Mouse (Mus musculus): ENCODE measurements at regions not wholly inside any gene's neighbourhood (a gene's known extent, or its start where the extent isn't known, plus 50 kb on each side); places are given as distances from the start of the nearest gene placed in this dataset.

DNA sequence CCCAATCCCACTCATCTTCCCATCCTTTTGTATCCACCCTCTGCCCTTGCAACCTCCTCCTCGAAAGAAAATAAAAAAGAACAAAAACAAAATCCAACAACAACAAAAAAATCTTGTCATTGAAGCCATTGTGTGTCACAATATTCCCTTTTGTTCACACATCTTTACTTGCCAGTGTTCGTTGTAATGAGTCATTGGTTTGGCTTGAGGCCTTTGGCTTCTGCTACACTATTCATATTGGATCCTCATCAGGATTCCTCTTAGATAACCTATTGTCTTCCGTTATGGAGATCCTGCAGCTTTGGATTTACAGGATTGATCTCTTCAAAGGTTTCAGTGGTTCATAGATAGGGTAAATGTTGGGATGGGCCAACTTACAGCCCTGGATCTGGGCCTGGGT, 288.9 kb upstream of the Pdcd1 start:
- Histone ChIP-seq H3K27me3 (ENCODE audit: control insufficient read depth, insufficient read depth, low read length) (no peaks in the 10 kb centered on the region), H3K4me1 (ENCODE audit: control insufficient read depth, insufficient read depth, low read length) (no peaks in the 10 kb centered on the region), H3K4me3 (replicated peaks; ENCODE audit: insufficient read depth, low read depth, low read length) (no peak overlapping the region), H3K27ac (ENCODE audit: insufficient read depth, low read length) (peak overlapping the region; percentile 47; the same call in 1 of the 2 replicates)
- no peak for DNase-seq
- TF ChIP-seq CTCF (IDR thresholded peaks at IDR 0.05; ENCODE audit: borderline replicate concordance, insufficient read depth, low read depth, low read length) (no peak), POLR2A (IDR thresholded peaks at IDR 0.05; ENCODE audit: borderline replicate concordance, insufficient read depth, low read length) (no peak)
- 58% methylated on average over 3 of the region's 3 CpGs for WGBS

DNA sequence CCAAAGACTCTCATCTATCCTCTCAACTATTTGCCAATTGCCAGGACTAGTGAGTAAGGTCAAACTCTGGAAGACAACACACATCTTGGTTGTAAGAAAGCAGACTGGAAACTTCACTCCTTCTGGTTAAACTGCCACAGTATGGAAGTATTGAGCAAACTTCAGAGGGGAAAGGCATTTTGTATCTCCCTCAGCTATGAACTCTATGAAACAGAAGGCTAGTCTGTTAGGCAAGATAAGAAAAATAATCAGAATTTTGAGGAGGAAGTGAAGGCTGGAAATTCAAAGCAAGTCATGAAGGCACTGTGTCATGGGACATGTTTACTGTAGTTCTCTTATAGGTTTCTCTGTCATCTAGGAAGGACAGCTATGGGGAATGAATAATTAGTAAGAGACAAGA, 265.7 kb upstream of the Pdcd1 start:
- Histone ChIP-seq H3K27ac (ENCODE audit: insufficient read depth, low read length) (no peak overlapping the region), H3K4me3 (replicated peaks; ENCODE audit: insufficient read depth, low read depth, low read length) (no peak overlapping the region), H3K27me3 (ENCODE audit: control insufficient read depth, insufficient read depth, low read length) (no peaks in the 10 kb centered on the region), H3K4me1 (ENCODE audit: control insufficient read depth, insufficient read depth, low read length) (no peaks in the 10 kb centered on the region)
- TF ChIP-seq POLR2A (IDR thresholded peaks at IDR 0.05; ENCODE audit: borderline replicate concordance, insufficient read depth, low read length) = no peak
- TF ChIP-seq CTCF (IDR thresholded peaks at IDR 0.05; ENCODE audit: borderline replicate concordance, insufficient read depth, low read depth, low read length) = no peak
- DNase-seq = no peak

DNA sequence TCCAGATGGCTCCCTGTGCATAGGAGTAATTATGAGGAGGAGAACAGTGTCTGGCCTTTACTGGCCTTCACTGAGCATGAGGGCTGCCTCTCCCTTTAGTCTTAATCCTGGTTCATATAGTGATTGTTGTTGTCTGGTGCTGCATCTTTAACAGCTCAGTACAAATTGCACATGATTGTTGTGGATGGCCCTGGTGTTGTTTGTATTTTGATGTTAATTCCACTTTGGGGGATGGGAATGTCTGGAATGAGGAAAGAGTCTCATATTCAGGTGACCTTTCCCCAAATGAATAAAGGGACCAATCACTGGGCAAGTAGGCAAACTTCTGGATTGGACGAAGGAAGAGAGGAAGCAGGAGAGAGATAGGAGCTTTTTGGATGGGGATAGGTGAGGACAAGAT, 246.0 kb upstream of the Pdcd1 start:
- WGBS = 78% methylated on average over 1 of the region's 1 CpGs
- Histone ChIP-seq H3K27me3 (ENCODE audit: control insufficient read depth, insufficient read depth, low read length) (no peaks in the 10 kb centered on the region), H3K27ac (ENCODE audit: insufficient read depth, low read length) (no peak overlapping the region), H3K4me1 (ENCODE audit: control insufficient read depth, insufficient read depth, low read length) (no peaks in the 10 kb centered on the region), H3K4me3 (replicated peaks; ENCODE audit: insufficient read depth, low read depth, low read length) (no peak overlapping the region)
- no peak for DNase-seq
- TF ChIP-seq CTCF (IDR thresholded peaks at IDR 0.05; ENCODE audit: borderline replicate concordance, insufficient read depth, low read depth, low read length) (no peak), POLR2A (IDR thresholded peaks at IDR 0.05; ENCODE audit: borderline replicate concordance, insufficient read depth, low read length) (no peak)

DNA sequence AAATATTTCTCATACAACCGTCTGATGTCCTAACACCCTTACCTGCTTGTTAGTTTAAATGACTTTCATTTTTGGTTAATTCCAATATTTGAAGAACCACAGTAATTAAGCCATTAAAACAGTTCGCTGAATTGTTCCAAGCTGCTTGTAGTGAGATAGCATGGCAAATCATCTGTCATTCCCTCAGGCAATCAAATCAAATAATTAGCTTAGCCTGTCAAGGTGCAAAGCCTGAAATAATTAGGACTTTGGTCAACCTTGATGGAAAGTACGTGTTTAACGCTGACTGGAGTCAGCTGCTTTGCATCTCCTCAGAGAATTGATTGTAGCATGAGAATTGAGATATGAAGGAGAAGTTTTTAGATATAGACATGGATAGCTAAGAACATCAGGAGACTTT, 220.2 kb upstream of the Pdcd1 start:
- no peak for TF ChIP-seq CTCF (IDR thresholded peaks at IDR 0.05; ENCODE audit: borderline replicate concordance, insufficient read depth, low read depth, low read length)
- no peak for TF ChIP-seq POLR2A (IDR thresholded peaks at IDR 0.05; ENCODE audit: borderline replicate concordance, insufficient read depth, low read length)
- Histone ChIP-seq H3K4me1 (ENCODE audit: control insufficient read depth, insufficient read depth, low read length) (no peaks in the 10 kb centered on the region), H3K27ac (ENCODE audit: insufficient read depth, low read length) (no peak overlapping the region), H3K4me3 (replicated peaks; ENCODE audit: insufficient read depth, low read depth, low read length) (no peak overlapping the region), H3K27me3 (ENCODE audit: control insufficient read depth, insufficient read depth, low read length) (no peaks in the 10 kb centered on the region)
- peak in 1 of 2 experiments; percentile 6 for DNase-seq
- 66% methylated on average over 4 of the region's 4 CpGs for WGBS

DNA sequence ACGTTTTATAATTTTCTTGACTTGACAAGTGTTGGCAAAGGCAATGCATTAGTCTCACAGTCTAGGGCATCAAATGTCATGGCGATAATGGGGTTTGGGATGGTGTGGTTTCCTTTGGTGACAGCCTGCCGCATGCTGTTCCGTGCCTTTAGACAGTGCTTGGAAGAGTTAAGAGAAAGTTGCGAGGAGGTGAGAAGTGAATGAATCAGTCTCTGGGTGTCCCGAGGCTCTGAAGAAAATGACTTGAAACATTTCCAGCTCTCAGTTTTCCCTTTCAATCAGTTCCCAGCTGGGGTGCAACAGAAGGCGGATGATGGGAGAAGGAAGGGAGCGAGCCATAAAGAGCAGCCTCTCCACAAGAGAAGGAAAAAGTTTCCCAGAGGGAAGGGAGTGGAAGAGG, 211.0 kb upstream of the Pdcd1 start:
- 7% methylated on average over 8 of the region's 8 CpGs for WGBS
- no peak for DNase-seq
- Histone ChIP-seq H3K27me3 (ENCODE audit: control insufficient read depth, insufficient read depth, low read length) (no peaks in the 10 kb centered on the region), H3K4me1 (ENCODE audit: control insufficient read depth, insufficient read depth, low read length) (no peaks in the 10 kb centered on the region), H3K4me3 (replicated peaks; ENCODE audit: insufficient read depth, low read depth, low read length) (no peak overlapping the region), H3K27ac (ENCODE audit: insufficient read depth, low read length) (no peak overlapping the region)
- TF ChIP-seq CTCF (IDR thresholded peaks at IDR 0.05; ENCODE audit: borderline replicate concordance, insufficient read depth, low read depth, low read length) = no peak
- TF ChIP-seq POLR2A (IDR thresholded peaks at IDR 0.05; ENCODE audit: borderline replicate concordance, insufficient read depth, low read length) = no peak

DNA sequence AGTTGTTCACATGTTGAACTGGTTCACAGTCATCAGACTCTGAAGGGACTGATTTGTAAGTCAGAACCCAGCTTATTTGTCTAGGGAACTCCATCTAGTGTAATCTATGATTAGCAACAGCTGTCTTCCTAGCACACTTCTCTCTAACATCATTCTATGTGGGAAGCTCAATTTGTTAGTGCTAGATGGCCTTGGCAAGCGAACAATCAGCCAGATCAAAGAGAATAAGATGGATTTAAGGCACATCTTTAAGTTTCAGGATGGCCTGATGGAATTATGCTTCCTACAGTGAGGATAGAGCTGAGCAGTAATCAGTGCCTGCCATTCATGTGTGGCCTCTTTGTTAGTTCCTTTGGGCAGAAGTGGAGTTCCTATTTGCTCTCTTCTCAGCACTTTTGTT, 183.1 kb upstream of the Pdcd1 start:
- no peak overlapping the region for H3K27ac ChIP-seq (ENCODE audit: insufficient read depth, low read length)
- no peaks in the 10 kb centered on the region for H3K27me3 ChIP-seq (ENCODE audit: control insufficient read depth, insufficient read depth, low read length)
- no peak for DNase-seq
- TF ChIP-seq POLR2A (IDR thresholded peaks at IDR 0.05; ENCODE audit: borderline replicate concordance, insufficient read depth, low read length) (no peak), CTCF (IDR thresholded peaks at IDR 0.05; ENCODE audit: borderline replicate concordance, insufficient read depth, low read depth, low read length) (no peak)
- no peaks in the 10 kb centered on the region for H3K4me1 ChIP-seq (ENCODE audit: control insufficient read depth, insufficient read depth, low read length)
- H3K4me3 ChIP-seq (replicated peaks; ENCODE audit: insufficient read depth, low read depth, low read length) = no peak overlapping the region
- 47% methylated on average over 1 of the region's 1 CpGs for WGBS

DNA sequence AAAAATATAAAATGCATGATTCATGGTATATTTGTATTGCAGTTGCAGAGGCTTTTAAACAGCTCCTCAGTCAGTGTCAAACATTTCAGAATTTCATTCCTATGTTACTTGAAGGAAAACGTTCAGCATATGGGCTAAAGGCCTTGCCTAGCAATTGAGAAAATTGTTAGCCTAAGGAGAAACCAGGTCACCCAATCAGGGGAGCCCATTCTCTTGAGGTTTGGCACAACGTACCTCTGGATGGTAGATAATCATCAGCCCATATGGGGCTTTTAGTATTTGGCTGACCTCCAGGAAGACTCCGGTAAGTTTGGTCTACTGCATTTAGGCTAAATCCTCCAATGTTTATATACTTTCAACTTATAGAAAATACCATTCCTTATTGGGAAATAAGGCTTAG, 168.7 kb upstream of the Pdcd1 start:
- Histone ChIP-seq H3K27me3 (ENCODE audit: control insufficient read depth, insufficient read depth, low read length) (no peaks in the 10 kb centered on the region), H3K27ac (ENCODE audit: insufficient read depth, low read length) (no peak overlapping the region), H3K4me1 (ENCODE audit: control insufficient read depth, insufficient read depth, low read length) (no peaks in the 10 kb centered on the region), H3K4me3 (replicated peaks; ENCODE audit: insufficient read depth, low read depth, low read length) (no peak overlapping the region)
- DNase-seq = peak in 1 of 2 experiments; percentile 2
- WGBS = 10% methylated on average over 3 of the region's 3 CpGs
- TF ChIP-seq POLR2A (IDR thresholded peaks at IDR 0.05; ENCODE audit: borderline replicate concordance, insufficient read depth, low read length) = no peak
- no peak for TF ChIP-seq CTCF (IDR thresholded peaks at IDR 0.05; ENCODE audit: borderline replicate concordance, insufficient read depth, low read depth, low read length)

DNA sequence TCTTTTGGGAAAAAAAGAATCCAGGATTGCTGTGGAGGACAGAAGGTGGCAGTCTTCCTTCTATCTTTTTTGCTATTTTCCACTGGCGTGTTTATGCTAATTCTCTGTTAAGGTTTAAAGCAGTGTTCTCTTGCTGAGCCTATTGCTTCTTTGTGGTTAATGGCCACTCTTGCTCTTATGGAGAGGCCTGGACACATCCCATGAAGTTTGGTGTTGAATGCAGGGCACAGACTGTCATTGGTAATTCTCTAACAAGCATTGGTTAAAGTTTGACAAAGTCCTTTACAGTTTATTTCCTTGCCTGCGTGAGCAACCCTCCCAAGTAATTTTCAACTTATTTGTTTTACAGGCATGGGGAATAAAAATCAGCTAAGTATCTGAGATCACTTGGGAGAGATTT, 165.1 kb upstream of the Pdcd1 start:
- H3K4me1 ChIP-seq (ENCODE audit: control insufficient read depth, insufficient read depth, low read length) = no peaks in the 10 kb centered on the region
- TF ChIP-seq CTCF (IDR thresholded peaks at IDR 0.05; ENCODE audit: borderline replicate concordance, insufficient read depth, low read depth, low read length) (no peak), POLR2A (IDR thresholded peaks at IDR 0.05; ENCODE audit: borderline replicate concordance, insufficient read depth, low read length) (no peak)
- no peak overlapping the region for H3K27ac ChIP-seq (ENCODE audit: insufficient read depth, low read length)
- no peak for DNase-seq
- H3K4me3 ChIP-seq (replicated peaks; ENCODE audit: insufficient read depth, low read depth, low read length) = no peak overlapping the region
- WGBS = 92% methylated on average over 2 of the region's 2 CpGs
- no peaks in the 10 kb centered on the region for H3K27me3 ChIP-seq (ENCODE audit: control insufficient read depth, insufficient read depth, low read length)
